Mouse (Mus musculus) adrenal gland, adult 18-20 months (tissue): ENCODE results near the gene Lrrc8b. TPM values are rescaled to one million over a fixed set of nuclear protein-coding genes. Genes with fewer than 3 reads are reported as not detected.

Experiments used
- DNase-seq, 2 experiments: peaks; one replicate each; pipeline ENCODE4 v3.0.0; 2021 to 2022; ENCODE audit warnings: low spot score in 2 of 2
- total RNA-seq, 2 experiments: library from RNA; stranded (reverse); gene quantifications; 1 replicate in 1 of 2; 2 replicates in 1 of 2; pipeline ENCODE4 v1.2.3; 2021

Gene Lrrc8b
- total RNA-seq, 2 experiments from 2014 or later, result 60.4 to 113 TPM

GRCm38 (mm10) chr5:105418364-105418763 lies 2.8 kb downstream of the Lrrc8b start:
- peak in 1 of 2 experiments; percentile 56 for DNase-seq

- no peak for DNase-seq
Measured at GRCm38 (mm10) chr5:105418851-105419250, 3.3 kb downstream of the Lrrc8b start.

- DNase-seq, result no peak
Measured at GRCm38 (mm10) chr5:105425587-105425986, 10.0 kb downstream of the Lrrc8b start.

GRCm38 (mm10) chr5:105427326-105427725 lies 11.8 kb downstream of the Lrrc8b start:
- DNase-seq, result no peak

DNA sequence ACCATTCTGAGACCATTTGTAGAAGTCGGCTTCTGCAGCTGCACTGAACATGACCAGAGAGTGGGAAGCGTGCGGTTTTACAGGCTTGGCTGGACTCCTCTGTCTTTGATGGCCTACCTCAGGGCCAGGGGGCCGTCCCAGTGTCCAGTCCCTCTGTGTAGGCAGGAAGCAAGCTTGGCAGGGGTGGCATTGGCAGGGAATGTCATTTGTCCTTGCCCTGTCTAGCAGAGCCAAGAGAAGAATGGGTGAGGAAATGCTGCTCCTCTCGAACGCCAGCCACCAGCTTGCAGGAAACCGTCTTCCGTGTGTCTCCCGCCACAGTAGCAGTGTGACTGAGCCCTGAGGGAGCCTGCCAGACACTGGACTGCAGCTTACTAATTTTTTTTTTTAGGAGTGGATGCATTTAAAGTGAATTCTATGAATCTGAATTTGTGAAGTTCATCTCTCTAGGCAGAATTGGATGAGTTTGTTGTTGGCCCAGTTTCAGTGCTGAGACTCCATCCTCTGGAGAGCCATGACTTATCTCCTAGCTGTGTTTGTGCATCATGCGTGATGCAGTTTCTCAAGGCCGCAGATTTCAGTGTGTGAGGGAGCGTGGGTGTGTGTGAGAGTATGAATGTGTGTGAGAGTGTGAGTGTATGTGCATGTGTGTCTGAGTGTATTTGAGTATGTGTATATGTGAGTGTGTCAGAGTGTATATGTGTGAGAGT lies 12.8 kb downstream of the Lrrc8b start:
- peak; percentile 50 to 65 for DNase-seq

DNA sequence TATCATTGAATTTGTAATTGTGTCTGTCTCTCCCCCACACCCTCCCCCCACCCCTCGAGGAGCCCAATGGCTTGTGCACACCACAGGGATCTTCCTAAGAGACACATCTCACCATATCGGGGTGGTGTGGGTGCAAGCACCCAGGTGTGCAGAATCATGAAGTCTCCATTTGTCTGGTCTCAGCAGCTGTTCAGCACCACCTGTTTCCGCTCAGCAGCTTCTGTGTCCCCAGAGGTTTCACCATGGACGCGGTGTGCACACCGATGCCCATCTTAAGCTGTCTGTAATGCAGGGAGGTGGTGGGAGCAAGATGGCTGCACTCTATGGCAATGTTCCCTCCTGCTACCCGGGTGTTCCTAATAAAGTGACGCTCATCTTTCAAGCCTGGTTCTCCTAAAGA lies 14.6 kb downstream of the Lrrc8b start:
- DNase-seq, result no peak

DNA sequence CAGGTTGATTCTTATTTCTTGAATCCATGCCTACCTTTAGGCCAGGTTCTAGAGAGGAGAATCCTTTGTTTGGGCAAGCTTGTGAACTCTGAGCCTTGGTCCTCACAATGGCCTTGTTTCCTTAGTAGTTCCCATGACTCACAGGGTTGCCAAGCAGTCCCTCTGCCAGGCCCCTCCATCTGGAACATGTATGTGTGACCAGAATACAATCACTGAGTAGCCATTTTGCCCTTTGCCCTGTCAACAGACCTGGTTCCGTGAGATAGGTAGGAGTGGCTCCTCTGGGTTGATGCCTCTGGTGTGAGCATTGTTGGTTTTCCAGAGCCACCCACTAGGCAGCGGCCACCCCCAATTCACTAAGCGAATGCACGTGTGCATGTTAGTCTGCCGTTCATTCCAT lies 24.0 kb downstream of the Lrrc8b start:
- no peak for DNase-seq

GRCm38 (mm10) chr5:105440992-105441535 lies 25.5 kb downstream of the Lrrc8b start:
- no peak for DNase-seq

- DNase-seq, result no peak
Measured at GRCm38 (mm10) chr5:105442212-105443000, 26.8 kb downstream of the Lrrc8b start.

DNA sequence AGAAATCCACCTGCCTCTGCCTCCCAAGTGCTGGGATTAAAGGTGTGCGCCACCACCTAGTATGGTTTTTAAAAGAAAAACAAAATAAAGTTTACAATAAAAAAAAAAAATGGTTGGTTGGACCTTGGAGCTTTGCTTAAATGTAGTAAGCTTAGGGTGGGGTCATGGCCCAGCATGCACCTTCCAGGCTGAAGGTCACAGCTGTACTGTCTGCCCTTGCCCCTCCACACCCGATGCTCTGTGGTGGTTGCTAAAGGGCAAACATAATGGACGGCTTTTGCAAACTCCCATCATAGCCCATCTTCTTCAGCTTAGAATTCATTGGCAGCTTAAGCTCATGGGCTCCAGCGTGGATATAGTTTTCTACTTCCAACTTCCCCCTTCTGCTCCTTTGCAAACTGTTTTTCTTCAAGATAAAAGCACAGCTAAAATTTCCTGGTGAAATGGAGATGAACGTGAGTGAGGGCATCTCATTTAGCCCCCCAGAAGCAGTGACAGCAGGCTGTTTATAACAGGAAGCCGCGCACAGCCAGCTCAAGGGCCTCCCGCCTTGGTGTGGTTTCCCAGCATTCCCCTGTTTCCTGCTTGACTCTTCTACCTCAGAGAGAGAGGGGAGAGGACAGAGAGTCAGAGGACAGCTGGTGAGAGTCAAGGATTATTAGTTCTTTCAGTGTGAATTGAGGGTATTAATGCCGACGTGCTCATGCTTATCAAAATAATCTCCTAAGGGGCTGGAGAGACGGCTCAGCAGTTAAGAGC lies 27.7 kb downstream of the Lrrc8b start:
- DNase-seq, result no peak

GRCm38 (mm10) chr5:105445686-105446085 lies 30.1 kb downstream of the Lrrc8b start:
- DNase-seq, result no peak

DNA sequence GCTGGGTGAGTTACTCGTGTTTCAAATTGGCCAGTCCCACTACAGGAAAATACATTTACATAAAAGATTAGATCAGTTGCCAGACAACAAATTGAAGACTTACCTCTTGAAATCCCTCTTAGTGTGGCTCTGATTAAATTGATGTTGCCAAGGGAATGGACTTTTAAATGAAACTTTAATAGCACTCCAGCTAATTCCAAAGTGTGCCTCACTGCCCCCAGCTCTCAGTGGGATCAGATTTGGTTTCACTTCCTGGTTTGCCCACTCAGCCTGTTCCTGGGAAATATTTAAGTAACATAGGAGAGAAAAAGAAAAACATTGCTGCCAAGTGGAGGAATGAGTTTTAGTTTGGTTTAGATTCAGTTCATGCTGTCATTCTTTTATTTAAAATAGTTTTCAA lies 38.5 kb downstream of the Lrrc8b start:
- DNase-seq, result no peak

DNA sequence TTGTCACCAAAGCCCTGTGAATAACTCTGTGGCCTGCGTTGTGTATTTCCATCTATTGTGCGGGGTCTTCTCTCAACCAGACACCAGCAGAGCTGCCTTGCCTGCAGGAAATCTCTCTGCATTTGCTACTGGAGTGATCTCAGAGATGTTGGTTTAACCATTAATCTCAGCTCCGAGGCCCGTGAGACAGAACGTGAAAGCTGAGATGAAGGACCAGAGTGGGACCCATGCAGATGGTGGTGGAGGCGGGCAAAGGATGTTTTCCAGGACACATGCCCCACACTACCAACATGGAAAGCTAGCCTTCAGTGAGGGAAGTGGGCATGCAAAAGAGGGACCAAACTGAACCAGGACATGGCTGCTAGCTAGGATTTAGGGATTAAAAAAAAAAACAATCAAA lies 43.5 kb downstream of the Lrrc8b start:
- no peak for DNase-seq

GRCm38 (mm10) chr5:105460551-105460950 lies 45.0 kb downstream of the Lrrc8b start:
- DNase-seq, result no peak

- DNase-seq, result no peak
Measured at GRCm38 (mm10) chr5:105461076-105461475, 45.5 kb downstream of the Lrrc8b start.

GRCm38 (mm10) chr5:105464671-105465070 lies 49.1 kb downstream of the Lrrc8b start:
- no peak for DNase-seq

GRCm38 (mm10) chr5:105465550-105465949 lies 50.0 kb downstream of the Lrrc8b start:
- DNase-seq, result no peak

DNA sequence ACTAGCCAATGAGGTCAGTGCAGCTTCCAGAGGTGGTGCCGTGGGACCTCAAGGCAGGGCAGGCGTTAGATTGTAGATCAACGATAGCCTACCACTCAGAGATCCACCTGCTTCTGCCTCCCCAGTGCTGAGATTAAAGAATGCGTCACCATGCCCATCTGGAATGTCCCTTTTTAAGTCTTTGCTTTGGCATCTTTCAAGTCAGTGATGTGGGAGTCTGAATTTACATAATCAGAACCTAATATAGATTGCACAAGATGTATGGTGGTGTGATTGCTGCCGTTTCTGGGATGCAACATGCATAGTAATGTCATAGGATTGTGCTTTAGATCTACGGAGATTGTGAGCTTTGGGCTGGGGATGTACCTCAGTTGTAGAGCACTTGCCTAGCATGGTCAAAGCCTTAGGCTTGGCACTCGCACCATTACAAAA lies 50.9 kb downstream of the Lrrc8b start:
- DNase-seq, result no peak

GRCm38 (mm10) chr5:105467271-105467670 lies 51.7 kb downstream of the Lrrc8b start:
- DNase-seq, result no peak

DNA sequence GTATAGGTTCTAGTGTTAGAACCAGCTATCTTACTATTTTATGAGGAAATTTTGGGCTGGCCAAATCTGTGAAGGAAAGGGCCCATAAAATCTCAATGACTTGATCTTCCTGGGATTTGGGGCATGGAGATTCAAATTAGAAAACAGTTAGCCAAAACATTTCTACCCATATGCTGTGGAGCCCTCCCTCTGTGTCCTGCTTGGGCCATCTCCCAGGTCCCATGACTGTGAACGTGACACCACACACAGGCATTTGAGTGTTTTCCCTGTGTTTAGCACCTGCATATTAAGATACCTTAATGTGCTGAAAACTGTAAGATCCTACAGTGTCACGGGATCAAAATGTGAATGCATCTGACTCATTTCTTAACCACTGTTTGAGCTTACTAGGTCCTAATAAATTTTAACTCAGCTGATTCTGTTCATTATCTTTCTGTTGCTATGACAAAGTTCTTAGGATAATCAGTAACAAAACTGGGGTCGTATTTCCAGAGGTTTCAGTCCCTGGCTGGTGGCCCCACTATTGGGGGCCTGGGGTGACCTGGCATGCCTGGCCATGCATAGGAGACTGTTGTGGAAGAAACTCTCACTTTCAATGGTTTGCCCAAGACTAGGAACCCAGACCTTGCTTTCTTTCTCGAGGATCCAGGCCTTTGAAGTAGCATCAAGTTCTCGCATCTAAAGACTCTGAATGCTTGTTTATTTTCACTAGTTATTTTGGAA lies 57.6 kb downstream of the Lrrc8b start:
- no peak for DNase-seq

DNA sequence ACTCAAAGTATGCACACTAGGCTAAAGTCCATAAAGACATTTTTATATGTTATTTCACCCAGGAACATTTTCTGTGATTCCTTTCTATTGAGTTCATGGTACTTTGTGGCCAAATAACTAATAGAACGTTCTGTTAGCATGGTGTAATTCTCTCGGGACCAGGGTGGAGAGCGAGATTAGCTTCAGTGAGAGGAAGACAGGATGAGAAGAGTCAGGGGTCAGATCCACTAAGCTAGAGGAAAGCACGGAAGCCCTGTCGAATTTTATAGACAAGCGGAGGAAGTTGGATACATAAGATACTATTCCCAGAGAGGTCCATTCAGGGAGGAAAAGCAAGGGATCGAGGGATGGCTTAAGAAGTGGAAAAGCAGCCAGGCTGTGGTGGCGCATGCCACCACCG lies 62.0 kb downstream of the Lrrc8b start:
- no peak for DNase-seq
